Mouse (Mus musculus) embryonic facial prominence, embryonic 14.5 days (tissue): ENCODE data around the gene Olfr539. TPM values are rescaled to one million over a fixed set of nuclear protein-coding genes. Genes with fewer than 3 reads are reported as not detected.

Experiments
- ATAC-seq: fragments of 200-750 bp; cut with Nextera tagmentation; 2 replicates; pipeline ENCODE4 v1.8.0; 2017; ENCODE audit warnings: low read depth, moderate number of reproducible peaks, moderate TSS enrichment
- DNase-seq: peaks from one replicate; pipeline ENCODE4 v3.0.0-alpha.2; 2015; ENCODE audit warnings: low spot score
- H3K27ac ChIP-seq: fragments of 300-500 bp; sonication (generic); replicated peaks from 2 replicates; pipeline ENCODE4 v1.5.1; 2014; ENCODE audit warnings: low read depth, mild to moderate bottlenecking, low read length, moderate library complexity
- H3K27me3 ChIP-seq: fragments of 300-500 bp; sonication (generic); replicated peaks from 2 replicates; pipeline ENCODE4 v1.6.1; 2014; ENCODE audit warnings: low read length; ENCODE audit not compliant: control insufficient read depth, insufficient read depth
- H3K36me3 ChIP-seq: fragments of 300-500 bp; sonication (generic); 2 replicates; pipeline ENCODE4 v1.6.1; 2014; ENCODE audit warnings: low read length, mixed read lengths; ENCODE audit not compliant: control insufficient read depth, insufficient read depth
- H3K4me1 ChIP-seq: fragments of 300-500 bp; sonication (generic); 2 replicates; pipeline ENCODE4 v1.6.1; 2014; ENCODE audit warnings: antibody characterized with exemption, low read length; ENCODE audit not compliant: control insufficient read depth, insufficient read depth
- H3K4me2 ChIP-seq: fragments of 300-500 bp; sonication (generic); 2 replicates; pipeline ENCODE4 v1.6.1; 2014; ENCODE audit warnings: low read depth, mild to moderate bottlenecking, low read length, moderate library complexity, mixed read lengths
- H3K4me3 ChIP-seq: fragments of 300-500 bp; sonication (generic); 2 replicates; pipeline ENCODE4 v1.5.1; 2014; ENCODE audit warnings: low read depth, mild to moderate bottlenecking, low read length
- H3K9ac ChIP-seq: fragments of 300-500 bp; sonication (generic); 2 replicates; pipeline ENCODE4 v1.6.1; 2014; ENCODE audit warnings: low read depth, mild to moderate bottlenecking, low read length, moderate library complexity, mixed read lengths
- H3K9me3 ChIP-seq: fragments of 300-500 bp; sonication (generic); 2 replicates; pipeline ENCODE4 v1.6.1; 2016; ENCODE audit warnings: low read length; ENCODE audit not compliant: control insufficient read depth
- WGBS: fragments of 180-500 bp; shearing (Covaris S2); extraction: QIAGEN DNeasy Blood & Tissue Kit; methylation state at CpG from one replicate; pipeline ENCODE4 v1.1.7; 2014; 5-methylcytosine and 5-hydroxymethylcytosine counted together
- polyA plus RNA-seq: library from polyadenylated mRNA; unstranded; fragments of >200 nt; fragmentation: Nextera tagmentation; extraction: Ambion mirVana; gene quantifications from 2 replicates; pipeline ENCODE4 v1.2.1, GENCODE M21; 2014

The Olfr539 gene
- polyA plus RNA-seq, 1 experiment from 2014 or later: not detected

GRCm38 (mm10) chr7:140706348-140706747 lies 46.6 kb downstream of the Olfr539 start:
- Histone ChIP-seq H3K27ac (no peak overlapping the region), H3K4me2 (no peak overlapping the region), H3K9ac (no peak overlapping the region), H3K27me3 (no peaks in the 10 kb centered on the region), H3K36me3 (no peaks in the 10 kb centered on the region), H3K9me3 (no peaks in the 10 kb centered on the region), H3K4me3 (no peak overlapping the region), H3K4me1 (no peaks in the 10 kb centered on the region)
- no peak for ATAC-seq
- DNase-seq: no peak
- 58% methylated on average over 2 of the region's 2 CpGs for WGBS

- WGBS: 81% methylated on average over 6 of the region's 6 CpGs
These were observed 48.0 kb downstream of the Olfr539 start for GRCm38 (mm10) chr7:140707536-140708284.

GRCm38 (mm10) chr7:140717155-140718055 lies 57.7 kb downstream of the Olfr539 start:
- Histone ChIP-seq H3K36me3 (no peaks in the 10 kb centered on the region), H3K4me3 (no peak overlapping the region), H3K9me3 (no peaks in the 10 kb centered on the region), H3K4me1 (no peaks in the 10 kb centered on the region), H3K4me2 (no peak overlapping the region), H3K27ac (no peak overlapping the region), H3K9ac (no peak overlapping the region), H3K27me3 (no peaks in the 10 kb centered on the region)
- DNase-seq (no peak), ATAC-seq (no peak)
- 73% methylated on average over 7 of the region's 7 CpGs for WGBS

More at GRCm38 (mm10) chr7:140707536-140708284, 48.0 kb downstream of the Olfr539 start:
- no peak overlapping the region for H3K27ac ChIP-seq
- H3K9me3 ChIP-seq: no peaks in the 10 kb centered on the region
- H3K36me3 ChIP-seq: no peaks in the 10 kb centered on the region
- no peak overlapping the region for H3K4me2 ChIP-seq
- H3K4me3 ChIP-seq: no peak overlapping the region
- DNase-seq (no peak), ATAC-seq (no peak)
- H3K27me3 ChIP-seq: no peaks in the 10 kb centered on the region
- H3K9ac ChIP-seq: no peak overlapping the region
- H3K4me1 ChIP-seq: no peaks in the 10 kb centered on the region

GRCm38 (mm10) chr7:140721095-140721494 lies 61.4 kb downstream of the Olfr539 start:
- Histone ChIP-seq H3K9me3 (no peaks in the 10 kb centered on the region), H3K36me3 (no peaks in the 10 kb centered on the region), H3K4me3 (no peak overlapping the region), H3K9ac (no peak overlapping the region), H3K4me1 (no peaks in the 10 kb centered on the region), H3K27me3 (no peaks in the 10 kb centered on the region), H3K27ac (no peak overlapping the region), H3K4me2 (no peak overlapping the region)
- ATAC-seq: no peak
- no peak for DNase-seq
- 74% methylated on average over 6 of the region's 6 CpGs for WGBS

GRCm38 (mm10) chr7:140725558-140725957 lies 65.8 kb downstream of the Olfr539 start:
- DNase-seq (no peak), ATAC-seq (no peak)
- no peak overlapping the region for H3K4me3 ChIP-seq
- no peak overlapping the region for H3K9ac ChIP-seq
- peaks cover 6% of the 10 kb centered on the region; the same call in 1 of the 2 replicates for H3K9me3 ChIP-seq
- no peak overlapping the region for H3K27ac ChIP-seq
- no peak overlapping the region for H3K4me2 ChIP-seq
- H3K27me3 ChIP-seq: no peaks in the 10 kb centered on the region
- H3K36me3 ChIP-seq: no peaks in the 10 kb centered on the region
- no peaks in the 10 kb centered on the region for H3K4me1 ChIP-seq

Other genes with a start within 250 kb of the Olfr539 start
- not detected in 2 replicates for gene Olfr532, start 238.3 kb upstream of the Olfr539 start, polyA plus RNA-seq
- 0.25 TPM in 1 of 2 replicates, not detected in the other for gene Olfr533, start 196.6 kb upstream of the Olfr539 start, polyA plus RNA-seq
- not detected in 2 replicates for gene Olfr535, start 175.7 kb upstream of the Olfr539 start, polyA plus RNA-seq
- gene Olfr536, start 152.5 kb upstream of the Olfr539 start, polyA plus RNA-seq: 0.04 and 0.22 TPM in 2 replicates
- not detected in 2 replicates for gene Olfr538, start 92.0 kb upstream of the Olfr539 start, polyA plus RNA-seq
- gene Olfr46, start 58.7 kb upstream of the Olfr539 start, polyA plus RNA-seq: not detected in 2 replicates
- gene Olfr61, start 31.0 kb upstream of the Olfr539 start, polyA plus RNA-seq: not detected in 2 replicates
- not detected in 2 replicates for gene Olfr53, start 13.5 kb upstream of the Olfr539 start, polyA plus RNA-seq
- gene Olfr45, start 22.0 kb downstream of the Olfr539 start, polyA plus RNA-seq: not detected in 2 replicates
- gene Olfr541, start 37.3 kb downstream of the Olfr539 start, polyA plus RNA-seq: not detected in 2 replicates
- not detected in 2 replicates for gene Cyp2e1, start 103.8 kb downstream of the Olfr539 start, polyA plus RNA-seq
- 0.35 and 0.69 TPM in 2 replicates for gene Syce1, start 127.9 kb downstream of the Olfr539 start, polyA plus RNA-seq
- gene Zfp941, start 162.2 kb downstream of the Olfr539 start, polyA plus RNA-seq: 1.4 and 2.3 TPM in 2 replicates
- gene Urah, start 175.1 kb downstream of the Olfr539 start, polyA plus RNA-seq: 7.6 and 12.9 TPM in 2 replicates
- gene Scgb1c1, start 185.6 kb downstream of the Olfr539 start, polyA plus RNA-seq: 0.88 and 3.6 TPM in 2 replicates
- not detected in 2 replicates for gene Odf3, start 187.9 kb downstream of the Olfr539 start, polyA plus RNA-seq
- not detected in 2 replicates for gene Gm45785, start 196.4 kb downstream of the Olfr539 start, polyA plus RNA-seq
- gene Ric8a, start 197.0 kb downstream of the Olfr539 start, polyA plus RNA-seq: 76.0 and 80.0 TPM in 2 replicates
- gene Bet1l, start 197.6 kb downstream of the Olfr539 start, polyA plus RNA-seq: 65.4 and 75.3 TPM in 2 replicates
- gene Psmd13, start 222.0 kb downstream of the Olfr539 start, polyA plus RNA-seq: 127 and 140 TPM in 2 replicates
- gene Sirt3, start 222.4 kb downstream of the Olfr539 start, polyA plus RNA-seq: 18.3 and 19.9 TPM in 2 replicates
- 55.5 and 92.1 TPM in 2 replicates for gene Cox8b, start 240.5 kb downstream of the Olfr539 start, polyA plus RNA-seq